Mouse (Mus musculus): Measurements from ENCODE around the gene Hoxa3.

- no peak for TF ChIP-seq CTCF (IDR thresholded peaks at IDR 0.05; ENCODE audit: extremely low read depth, insufficient read depth, low read length)
- no peak for TF ChIP-seq POLR2A (IDR thresholded peaks at IDR 0.05; ENCODE audit: extremely low read depth, insufficient read depth, low read length)
Observed at GRCm38 (mm10) chr6:52190410-52190809, 22.7 kb downstream of the Hoxa3 start.
